Mouse (Mus musculus) frontal cortex, postnatal 25 days (tissue): ENCODE data around the gene Mab21l2.

ENCODE experiments used
- DNase-seq, 2 experiments: peaks; one replicate each; pipeline ENCODE4 v3.0.0; 2022; ENCODE audit warnings: low spot score in 2 of 2

The Mab21l2 gene

GRCm38 (mm10) chr3:86539555-86540168, 8.8 kb downstream of the Mab21l2 start:
- DNase-seq = no peak

- no peak for DNase-seq
These were observed 9.5 kb downstream of the Mab21l2 start for GRCm38 (mm10) chr3:86538645-86539554.

GRCm38 (mm10) chr3:86536751-86537150, 11.7 kb downstream of the Mab21l2 start:
- DNase-seq = no peak

- DNase-seq = no peak
These were observed 16.7 kb downstream of the Mab21l2 start for GRCm38 (mm10) chr3:86531531-86532269.

GRCm38 (mm10) chr3:86522880-86523505, 25.4 kb downstream of the Mab21l2 start:
- DNase-seq = no peak

GRCm38 (mm10) chr3:86518506-86519109, 29.8 kb downstream of the Mab21l2 start:
- no peak for DNase-seq

GRCm38 (mm10) chr3:86500586-86500985, 47.8 kb downstream of the Mab21l2 start:
- DNase-seq = no peak
